Mouse (Mus musculus): ENCODE data around the gene Adamts15.

- TF ChIP-seq CTCF (IDR thresholded peaks at IDR 0.05; ENCODE audit: low read depth, low read length) (no peak), GATA1 (IDR thresholded peaks at IDR 0.05; ENCODE audit: borderline replicate concordance, low read length) (no peak), TAL1 (conservative IDR thresholded peaks at IDR 0.05; ENCODE audit: low read depth, low read length) (no peak), GATA2 (IDR thresholded peaks at IDR 0.05; ENCODE audit: borderline replicate concordance, low read depth, low read length) (no peak), POLR2AphosphoS5 (IDR thresholded peaks at IDR 0.05; ENCODE audit: insufficient replicate concordance, low read depth, low read length) (no peak)
These were observed 70.4 kb downstream of the Adamts15 start for GRCm38 (mm10) chr9:30851841-30852240.
